In the genomic region with DNA sequence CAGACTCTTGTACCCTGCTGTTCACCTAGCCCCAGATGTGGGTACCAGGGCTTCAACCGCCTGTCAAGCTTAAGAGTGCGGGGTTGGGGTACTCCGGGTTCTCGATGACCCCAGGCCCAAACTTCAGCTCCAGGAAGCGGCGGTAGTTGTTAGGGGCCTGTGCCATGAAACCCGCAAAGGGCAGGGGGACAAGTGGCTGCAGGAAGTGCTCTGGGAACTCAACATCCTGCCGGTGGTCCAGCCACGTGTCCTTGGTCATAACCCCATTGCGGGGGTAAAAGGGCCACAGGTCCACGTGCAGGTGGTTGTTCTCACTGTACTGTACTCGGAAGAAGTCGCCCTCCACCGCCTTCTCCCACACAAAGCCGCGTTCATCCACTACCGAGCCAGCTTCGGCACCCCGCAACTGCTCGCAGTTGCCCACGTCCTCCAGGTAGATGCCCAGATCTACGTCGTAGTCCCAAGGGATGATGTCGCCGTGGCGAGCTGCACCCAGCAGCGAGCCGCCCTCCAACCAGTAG, we compare ENCODE assay signal across 8 mouse cellular contexts. TPM values are rescaled to one million over a fixed set of nuclear protein-coding genes. Genes with fewer than 3 reads are reported as not detected.
DNase-seq lines count a peak whose midpoint lies in the region; ATAC-seq lines count a peak whose summit lies in the region.

No protein-coding gene starts in this region.

- H3K9me3 ChIP-seq in heart, embryonic 13.5 days: no peaks in the 10 kb centered on the region
- no peaks in the 10 kb centered on the region for H3K9me3 ChIP-seq in hindbrain, embryonic 12.5 days (replicated peaks)
- H3K9me3 ChIP-seq in midbrain, embryonic 14.5 days (ENCODE audit: control insufficient read depth, low read length): no peaks in the 10 kb centered on the region

- peak overlapping the region; percentile 86 for H3K4me2 ChIP-seq in heart, embryonic 13.5 days
- peak overlapping the region; percentile 67 for H3K4me2 ChIP-seq in hindbrain, embryonic 12.5 days (replicated peaks)
- peak overlapping the region; percentile 83 for H3K4me2 ChIP-seq in midbrain, embryonic 14.5 days (ENCODE audit: low read length)

- DNase-seq in heart, adult 18-20 months: no peak
- DNase-seq in R1 (ENCODE audit: low read depth, low spot score): peak; percentile 27
- DNase-seq in midbrain, embryonic 14.5 days: no peak
- no peak for DNase-seq in adrenal gland, postnatal 25 days
- DNase-seq in thymus, postnatal 14 days: no peak
- no peak for DNase-seq in urinary bladder, adult 2 months (ENCODE audit: low spot score)

- peaks cover 31% of the 10 kb centered on the region for H3K27me3 ChIP-seq in heart, embryonic 13.5 days (replicated peaks)
- peaks cover 34% of the 10 kb centered on the region for H3K27me3 ChIP-seq in hindbrain, embryonic 12.5 days
- peaks cover 7% of the 10 kb centered on the region; the same call in 1 of the 2 replicates for H3K27me3 ChIP-seq in midbrain, embryonic 14.5 days (ENCODE audit: control insufficient read depth, insufficient read depth, low read length)

- H3K9ac ChIP-seq in heart, embryonic 13.5 days: peak overlapping the region; percentile 77
- H3K9ac ChIP-seq in hindbrain, embryonic 12.5 days: peak overlapping the region; percentile 53; the same call in 1 of the 2 replicates
- H3K9ac ChIP-seq in midbrain, embryonic 14.5 days (replicated peaks; ENCODE audit: low read length): peak overlapping the region; percentile 78; the same call in 1 of the 2 replicates

- H3K27ac ChIP-seq in heart, embryonic 13.5 days (replicated peaks): no peak overlapping the region
- H3K27ac ChIP-seq in hindbrain, embryonic 12.5 days: no peak overlapping the region
- peak overlapping the region; percentile 93 for H3K27ac ChIP-seq in midbrain, embryonic 14.5 days (replicated peaks; ENCODE audit: low read depth, low read length)

- H3K4me1 ChIP-seq in heart, embryonic 13.5 days: peaks cover 20% of the 10 kb centered on the region
- peaks cover 42% of the 10 kb centered on the region for H3K4me1 ChIP-seq in hindbrain, embryonic 12.5 days
- H3K4me1 ChIP-seq in midbrain, embryonic 14.5 days (ENCODE audit: control insufficient read depth, insufficient read depth, low read length): peaks cover 32% of the 10 kb centered on the region

- ATAC-seq in heart, embryonic 13.5 days (ENCODE audit: extremely low read depth, insufficient number of reproducible peaks, low FRiP score, low TSS enrichment): no peak
- no peak for ATAC-seq in hindbrain, embryonic 12.5 days (ENCODE audit: low FRiP score)
- no peak for ATAC-seq in midbrain, embryonic 14.5 days (ENCODE audit: low FRiP score, low TSS enrichment)

- 54% methylated on average over 28 of the region's 28 CpGs for WGBS in heart, embryonic 13.5 days
- 53% methylated on average over 28 of the region's 28 CpGs for WGBS in hindbrain, embryonic 12.5 days
- 59% methylated on average over 28 of the region's 28 CpGs for WGBS in midbrain, embryonic 14.5 days

- peak overlapping the region; percentile 53 for H3K4me3 ChIP-seq in heart, embryonic 13.5 days
- H3K4me3 ChIP-seq in hindbrain, embryonic 12.5 days: peak overlapping the region; percentile 42
- peak overlapping the region; percentile 54 for H3K4me3 ChIP-seq in midbrain, embryonic 14.5 days (replicated peaks; ENCODE audit: low read depth, low read length)

- H3K36me3 ChIP-seq in heart, embryonic 13.5 days: peaks cover 73% of the 10 kb centered on the region
- peaks cover 15% of the 10 kb centered on the region; the same call in 1 of the 2 replicates for H3K36me3 ChIP-seq in hindbrain, embryonic 12.5 days
- peaks cover 22% of the 10 kb centered on the region; the same call in 1 of the 2 replicates for H3K36me3 ChIP-seq in midbrain, embryonic 14.5 days (ENCODE audit: control insufficient read depth, insufficient read depth, low read length)

RNA-seq across cellular contexts. Expression of a gene that starts 5.2 kb away (rescaled TPM):
- 81.1 and 82.5 TPM in 2 replicates for polyA plus RNA-seq in heart, embryonic 13.5 days (2015; fragmentation: Nextera tagmentation; extraction: Ambion mirVana)
- total RNA-seq in heart, adult 18-20 months (2021): 10 to 100 TPM; 50.3 to 60.0 TPM
- 180 and 183 TPM in 2 replicates for polyA plus RNA-seq in hindbrain, embryonic 12.5 days (2016; fragmentation: Nextera tagmentation; extraction: Ambion mirVana)
- polyA plus RNA-seq in midbrain, embryonic 14.5 days (2014; fragmentation: Nextera tagmentation; extraction: Ambion mirVana): 213 and 219 TPM in 2 replicates
- total RNA-seq in adrenal gland, postnatal 25 days (2021): 73.7 and 116 TPM in 2 replicates
- polyA plus RNA-seq in urinary bladder, adult 2 months (2012; rRNA removed): 78.6 and 101 TPM in 2 replicates

RNA-seq across cellular contexts. Expression of a gene that starts 6.1 kb away (rescaled TPM):
- 31.9 and 33.3 TPM in 2 replicates for polyA plus RNA-seq in heart, embryonic 13.5 days (2015; fragmentation: Nextera tagmentation; extraction: Ambion mirVana)
- total RNA-seq in heart, adult 18-20 months (2021): 10 to 100 TPM; 49.1 to 53.1 TPM
- 38.7 and 39.1 TPM in 2 replicates for polyA plus RNA-seq in hindbrain, embryonic 12.5 days (2016; fragmentation: Nextera tagmentation; extraction: Ambion mirVana)
- 38.5 and 48.7 TPM in 2 replicates for polyA plus RNA-seq in midbrain, embryonic 14.5 days (2014; fragmentation: Nextera tagmentation; extraction: Ambion mirVana)
- total RNA-seq in adrenal gland, postnatal 25 days (2021): 27.5 and 28.2 TPM in 2 replicates
- 17.2 and 21.3 TPM in 2 replicates for polyA plus RNA-seq in urinary bladder, adult 2 months (2012; rRNA removed)

RNA-seq across cellular contexts. Expression of a gene that starts 29.3 kb away (rescaled TPM):
- polyA plus RNA-seq in heart, embryonic 13.5 days (2015; fragmentation: Nextera tagmentation; extraction: Ambion mirVana): 35.2 and 37.8 TPM in 2 replicates
- total RNA-seq in heart, adult 18-20 months (2021): 10 to 100 TPM; 13.0 to 26.3 TPM
- polyA plus RNA-seq in hindbrain, embryonic 12.5 days (2016; fragmentation: Nextera tagmentation; extraction: Ambion mirVana): 20.2 and 20.5 TPM in 2 replicates
- polyA plus RNA-seq in midbrain, embryonic 14.5 days (2014; fragmentation: Nextera tagmentation; extraction: Ambion mirVana): 5.9 and 10.8 TPM in 2 replicates
- total RNA-seq in adrenal gland, postnatal 25 days (2021): 92.7 and 99.0 TPM in 2 replicates
- 213 and 249 TPM in 2 replicates for polyA plus RNA-seq in urinary bladder, adult 2 months (2012; rRNA removed)

RNA-seq across cellular contexts. Expression of a gene that starts 32.2 kb away (rescaled TPM):
- polyA plus RNA-seq in heart, embryonic 13.5 days (2015; fragmentation: Nextera tagmentation; extraction: Ambion mirVana): 9.6 and 11.1 TPM in 2 replicates
- total RNA-seq in heart, adult 18-20 months (2021): 10 to 100 TPM; 19.7 to 22.2 TPM
- polyA plus RNA-seq in hindbrain, embryonic 12.5 days (2016; fragmentation: Nextera tagmentation; extraction: Ambion mirVana): 8.8 and 9.3 TPM in 2 replicates
- polyA plus RNA-seq in midbrain, embryonic 14.5 days (2014; fragmentation: Nextera tagmentation; extraction: Ambion mirVana): 4.4 and 5.7 TPM in 2 replicates
- total RNA-seq in adrenal gland, postnatal 25 days (2021): 17.5 and 23.9 TPM in 2 replicates
- 19.2 and 24.4 TPM in 2 replicates for polyA plus RNA-seq in urinary bladder, adult 2 months (2012; rRNA removed)
